Mouse (Mus musculus): ENCODE measurements at regions not wholly inside any gene's neighbourhood (a gene's known extent, or its start where the extent isn't known, plus 50 kb on each side); places are given as distances from the start of the nearest gene placed in this dataset.

DNA sequence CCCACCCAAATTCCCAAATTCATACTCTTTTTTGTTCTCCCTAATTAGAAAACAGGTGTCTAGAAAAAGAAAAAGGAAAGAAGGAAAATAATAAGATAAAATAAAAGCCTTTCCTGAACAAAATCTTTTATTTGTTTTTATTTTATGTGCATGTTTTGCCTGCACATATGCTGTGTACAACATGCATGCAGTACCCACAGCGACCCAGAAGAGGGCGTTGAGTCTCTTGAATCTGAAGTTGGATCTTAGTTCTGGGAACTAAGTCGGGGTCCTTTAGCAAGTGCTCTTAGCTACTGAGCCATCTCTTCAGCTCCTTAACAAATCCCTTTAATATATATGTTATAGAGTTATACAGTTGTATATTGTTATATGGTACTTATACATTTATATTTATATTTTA lies 206.0 kb upstream of the Clint1 start:
- H3K4me3 ChIP-seq = no peak overlapping the region
- H3K36me3 ChIP-seq = no peaks in the 10 kb centered on the region
- no peaks in the 10 kb centered on the region for H3K4me1 ChIP-seq (replicated peaks)
- no peak overlapping the region for H3K27ac ChIP-seq (replicated peaks)
- no peaks in the 10 kb centered on the region for H3K27me3 ChIP-seq
- ATAC-seq (ENCODE audit: low FRiP score, low read depth) = no peak
- no peak overlapping the region for H3K4me2 ChIP-seq
- no peak overlapping the region for H3K9ac ChIP-seq
- no peaks in the 10 kb centered on the region for H3K9me3 ChIP-seq
- 74% methylated on average over 3 of the region's 3 CpGs for WGBS

- 67% methylated on average over 3 of the region's 3 CpGs for WGBS
Measured at GRCm38 (mm10) chr11:45647888-45648287, 204.0 kb upstream of the Clint1 start.

DNA sequence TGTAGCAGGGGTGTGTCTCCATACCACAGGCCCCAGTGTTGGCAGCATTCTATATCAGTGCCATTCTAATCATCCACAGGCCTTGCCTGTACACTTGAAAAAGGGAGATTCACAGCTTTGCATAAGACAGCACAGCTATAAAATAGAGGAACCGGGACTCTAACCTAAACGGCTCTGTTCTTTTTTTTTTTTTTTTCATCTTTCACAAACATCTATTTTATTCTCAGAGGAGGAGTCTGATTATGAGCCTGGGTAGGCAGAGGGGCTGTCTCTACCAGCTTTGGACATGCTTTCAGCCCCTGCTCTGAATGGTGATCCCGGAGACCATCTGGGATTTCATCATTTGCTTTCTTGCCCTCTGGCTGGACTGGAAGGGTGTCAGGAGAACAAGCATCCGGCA lies 195.6 kb upstream of the Clint1 start:
- no peak overlapping the region for H3K27ac ChIP-seq (replicated peaks)
- no peak overlapping the region for H3K4me2 ChIP-seq
- H3K9ac ChIP-seq = no peak overlapping the region
- no peaks in the 10 kb centered on the region for H3K4me1 ChIP-seq (replicated peaks)
- 91% methylated on average over 4 of the region's 4 CpGs for WGBS
- no peaks in the 10 kb centered on the region for H3K27me3 ChIP-seq
- ATAC-seq (ENCODE audit: low FRiP score, low read depth) = no peak
- H3K9me3 ChIP-seq = no peaks in the 10 kb centered on the region
- no peak overlapping the region for H3K4me3 ChIP-seq
- no peaks in the 10 kb centered on the region for H3K36me3 ChIP-seq

More at GRCm38 (mm10) chr11:45647888-45648287, 204.0 kb upstream of the Clint1 start:
- Histone ChIP-seq H3K27ac (replicated peaks) (no peak overlapping the region), H3K4me2 (no peak overlapping the region), H3K4me1 (replicated peaks) (no peaks in the 10 kb centered on the region), H3K36me3 (no peaks in the 10 kb centered on the region), H3K27me3 (no peaks in the 10 kb centered on the region), H3K9me3 (no peaks in the 10 kb centered on the region), H3K9ac (no peak overlapping the region), H3K4me3 (no peak overlapping the region)
- ATAC-seq (ENCODE audit: low FRiP score, low read depth) = no peak

- 41% methylated on average over 8 of the region's 8 CpGs for WGBS
- Histone ChIP-seq H3K9ac (no peak overlapping the region), H3K36me3 (no peaks in the 10 kb centered on the region), H3K4me2 (no peak overlapping the region), H3K4me3 (no peak overlapping the region), H3K4me1 (replicated peaks) (no peaks in the 10 kb centered on the region), H3K9me3 (no peaks in the 10 kb centered on the region), H3K27me3 (no peaks in the 10 kb centered on the region), H3K27ac (replicated peaks) (no peak overlapping the region)
- no peak for ATAC-seq (ENCODE audit: low FRiP score, low read depth)
Measured at GRCm38 (mm10) chr11:45670156-45670830, 181.6 kb upstream of the Clint1 start.

- 44% methylated on average over 11 of the region's 11 CpGs for WGBS
- Histone ChIP-seq H3K27me3 (no peaks in the 10 kb centered on the region), H3K9me3 (no peaks in the 10 kb centered on the region), H3K4me3 (no peak overlapping the region), H3K4me2 (peak overlapping the region; percentile 37), H3K4me1 (replicated peaks) (peaks cover 5% of the 10 kb centered on the region; the same call in 1 of the 2 replicates), H3K36me3 (no peaks in the 10 kb centered on the region), H3K27ac (replicated peaks) (no peak overlapping the region; the same call in 1 of the 2 replicates), H3K9ac (no peak overlapping the region)
- no peak for ATAC-seq (ENCODE audit: low FRiP score, low read depth)
Measured at GRCm38 (mm10) chr11:45678666-45679292, 173.1 kb upstream of the Clint1 start.

DNA sequence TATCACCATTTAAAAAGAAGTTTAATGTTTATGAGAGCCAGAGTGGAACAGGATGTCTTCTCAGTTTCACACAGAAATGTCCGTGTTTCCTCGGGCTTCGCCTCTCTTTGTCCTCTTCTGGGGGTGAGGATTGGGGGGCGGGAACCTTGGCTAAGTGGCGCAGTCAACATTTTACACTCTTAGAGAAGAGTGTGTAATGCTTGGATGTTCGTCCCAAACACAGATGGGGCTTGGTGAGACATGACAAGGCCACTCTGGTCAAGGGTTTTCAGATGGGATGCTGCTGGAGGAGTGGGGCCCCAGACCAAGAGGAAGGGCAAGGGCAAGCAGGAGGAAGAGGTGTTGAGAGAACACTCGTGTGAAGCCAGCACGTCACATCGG lies 172.6 kb upstream of the Clint1 start:
- no peak overlapping the region for H3K4me2 ChIP-seq
- WGBS = 91% methylated on average over 9 of the region's 9 CpGs
- no peak overlapping the region for H3K27ac ChIP-seq (replicated peaks)

DNA sequence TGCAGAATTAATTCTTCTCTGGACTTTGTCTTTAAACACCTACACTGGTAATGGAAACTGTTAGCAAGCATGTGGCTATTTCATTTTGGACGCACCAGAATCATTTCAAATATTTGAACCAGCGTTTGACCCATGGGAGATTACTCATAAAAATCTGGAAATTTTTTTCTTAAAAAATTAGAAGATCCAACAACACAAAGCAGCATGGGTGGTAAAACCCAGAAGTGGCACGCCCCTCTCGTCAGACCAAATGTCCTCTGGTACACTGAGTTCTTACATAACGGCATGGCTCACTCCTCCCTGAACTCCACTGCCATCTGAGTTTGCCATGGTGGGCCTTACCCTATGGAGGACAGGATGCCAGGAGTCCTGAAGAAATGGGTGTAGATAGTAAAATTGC lies 166.3 kb upstream of the Clint1 start:
- Histone ChIP-seq H3K4me3 (no peak overlapping the region), H3K36me3 (no peaks in the 10 kb centered on the region), H3K4me1 (replicated peaks) (no peaks in the 10 kb centered on the region), H3K9me3 (no peaks in the 10 kb centered on the region), H3K4me2 (no peak overlapping the region), H3K27ac (replicated peaks) (no peak overlapping the region), H3K9ac (no peak overlapping the region), H3K27me3 (no peaks in the 10 kb centered on the region)
- no peak for ATAC-seq (ENCODE audit: low FRiP score, low read depth)
- 95% methylated on average over 5 of the region's 5 CpGs for WGBS

More for the DNA sequence above, 172.6 kb upstream of the Clint1 start:
- Histone ChIP-seq H3K9ac (no peak overlapping the region), H3K4me3 (no peak overlapping the region), H3K27me3 (no peaks in the 10 kb centered on the region), H3K4me1 (replicated peaks) (peaks cover 5% of the 10 kb centered on the region; the same call in 1 of the 2 replicates), H3K36me3 (no peaks in the 10 kb centered on the region), H3K9me3 (no peaks in the 10 kb centered on the region)
- ATAC-seq (ENCODE audit: low FRiP score, low read depth) = no peak

DNA sequence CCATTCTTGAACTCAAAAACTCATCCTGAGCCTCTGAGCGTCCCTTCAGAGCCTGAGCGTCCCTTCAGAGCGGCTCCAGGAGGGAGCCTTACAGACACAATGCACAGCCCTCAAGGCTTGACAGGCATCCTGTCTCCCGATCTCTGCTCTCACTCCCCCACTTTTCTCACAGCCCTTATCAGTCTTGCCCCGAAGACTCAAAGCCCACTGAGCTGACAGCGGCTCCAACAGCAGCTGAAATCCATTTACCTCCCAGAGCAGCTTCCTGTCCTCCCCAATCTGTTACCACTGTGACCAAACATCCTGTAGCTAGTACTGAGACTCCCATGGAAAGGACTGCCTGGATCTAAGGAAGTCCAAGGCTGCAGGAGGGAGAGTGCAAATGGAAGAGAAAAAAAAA lies 158.6 kb upstream of the Clint1 start:
- Histone ChIP-seq H3K4me2 (no peak overlapping the region), H3K36me3 (no peaks in the 10 kb centered on the region), H3K27ac (replicated peaks) (no peak overlapping the region), H3K4me3 (no peak overlapping the region), H3K9ac (no peak overlapping the region), H3K9me3 (no peaks in the 10 kb centered on the region), H3K4me1 (replicated peaks) (no peaks in the 10 kb centered on the region), H3K27me3 (no peaks in the 10 kb centered on the region)
- ATAC-seq (ENCODE audit: low FRiP score, low read depth) = no peak
- whole genome bisulfite sequencing = 68% methylated on average over 6 of the region's 6 CpGs

- Histone ChIP-seq H3K4me3 (no peak overlapping the region), H3K9ac (no peak overlapping the region), H3K36me3 (no peaks in the 10 kb centered on the region), H3K4me1 (replicated peaks) (no peaks in the 10 kb centered on the region), H3K4me2 (no peak overlapping the region), H3K27me3 (no peaks in the 10 kb centered on the region), H3K27ac (replicated peaks) (no peak overlapping the region), H3K9me3 (no peaks in the 10 kb centered on the region)
- 61% methylated on average over 3 of the region's 3 CpGs for WGBS
- ATAC-seq (ENCODE audit: low FRiP score, low read depth) = no peak
Measured at GRCm38 (mm10) chr11:45701506-45701905, 150.3 kb upstream of the Clint1 start.

DNA sequence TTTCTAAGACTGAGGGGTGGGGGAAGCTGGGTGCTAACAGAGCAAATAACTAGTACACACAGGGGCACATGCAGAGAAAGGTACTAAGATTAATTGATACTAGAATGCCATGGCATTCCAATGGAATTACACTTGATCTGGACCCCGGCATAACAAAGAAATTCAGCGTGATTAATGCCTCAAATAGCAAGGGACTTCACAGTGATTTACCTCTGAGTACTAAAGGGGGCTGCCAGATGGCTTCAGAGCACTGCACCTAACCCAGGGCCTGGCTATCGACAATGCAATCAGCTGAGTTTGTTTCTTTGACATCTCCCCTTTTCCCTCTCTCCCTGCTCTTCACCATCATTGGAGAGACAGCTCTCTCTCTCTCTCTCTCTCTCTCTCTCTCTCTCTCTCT lies 148.9 kb upstream of the Clint1 start:
- H3K4me2 ChIP-seq = no peak overlapping the region
- no peak overlapping the region for H3K27ac ChIP-seq (replicated peaks)
- no peaks in the 10 kb centered on the region for H3K27me3 ChIP-seq
- H3K9me3 ChIP-seq = no peaks in the 10 kb centered on the region
- H3K9ac ChIP-seq = no peak overlapping the region
- ATAC-seq (ENCODE audit: low FRiP score, low read depth) = no peak
- WGBS = 40% methylated on average over 3 of the region's 3 CpGs
- H3K4me1 ChIP-seq (replicated peaks) = no peaks in the 10 kb centered on the region
- no peak overlapping the region for H3K4me3 ChIP-seq
- no peaks in the 10 kb centered on the region for H3K36me3 ChIP-seq

GRCm38 (mm10) chr11:45704411-45704810 lies 147.4 kb upstream of the Clint1 start:
- H3K4me2 ChIP-seq = no peak overlapping the region
- no peaks in the 10 kb centered on the region for H3K9me3 ChIP-seq
- no peaks in the 10 kb centered on the region for H3K36me3 ChIP-seq
- no peak overlapping the region for H3K9ac ChIP-seq
- no peak overlapping the region for H3K27ac ChIP-seq (replicated peaks)
- WGBS = 72% methylated on average over 5 of the region's 5 CpGs
- no peaks in the 10 kb centered on the region for H3K27me3 ChIP-seq
- no peak for ATAC-seq (ENCODE audit: low FRiP score, low read depth)
- H3K4me3 ChIP-seq = no peak overlapping the region
- no peaks in the 10 kb centered on the region for H3K4me1 ChIP-seq (replicated peaks)

DNA sequence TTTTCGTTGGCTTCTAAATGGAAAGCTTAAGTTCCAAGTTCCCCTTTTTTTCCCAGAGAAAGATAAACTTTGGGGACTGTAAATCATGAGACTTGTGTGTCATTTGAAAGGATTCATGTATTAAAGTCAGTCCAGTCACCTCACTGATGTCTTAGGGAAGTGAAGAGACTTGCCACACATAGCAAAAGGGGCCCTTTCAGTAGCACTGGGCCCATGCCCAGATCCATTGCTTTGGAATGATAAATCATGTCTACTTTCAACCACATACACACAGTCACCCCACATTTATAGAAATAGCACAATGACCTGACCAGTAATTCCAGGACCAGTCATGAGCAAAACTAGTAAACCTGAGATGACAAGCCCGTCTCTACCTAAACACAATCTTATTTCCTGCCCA lies 133.2 kb upstream of the Clint1 start:
- Histone ChIP-seq H3K4me3 (no peak overlapping the region), H3K4me1 (replicated peaks) (no peaks in the 10 kb centered on the region), H3K27ac (replicated peaks) (no peak overlapping the region), H3K9ac (no peak overlapping the region), H3K27me3 (no peaks in the 10 kb centered on the region), H3K4me2 (no peak overlapping the region), H3K36me3 (no peaks in the 10 kb centered on the region), H3K9me3 (no peaks in the 10 kb centered on the region)
- 81% methylated on average over 2 of the region's 2 CpGs for WGBS
- no peak for ATAC-seq (ENCODE audit: low FRiP score, low read depth)

DNA sequence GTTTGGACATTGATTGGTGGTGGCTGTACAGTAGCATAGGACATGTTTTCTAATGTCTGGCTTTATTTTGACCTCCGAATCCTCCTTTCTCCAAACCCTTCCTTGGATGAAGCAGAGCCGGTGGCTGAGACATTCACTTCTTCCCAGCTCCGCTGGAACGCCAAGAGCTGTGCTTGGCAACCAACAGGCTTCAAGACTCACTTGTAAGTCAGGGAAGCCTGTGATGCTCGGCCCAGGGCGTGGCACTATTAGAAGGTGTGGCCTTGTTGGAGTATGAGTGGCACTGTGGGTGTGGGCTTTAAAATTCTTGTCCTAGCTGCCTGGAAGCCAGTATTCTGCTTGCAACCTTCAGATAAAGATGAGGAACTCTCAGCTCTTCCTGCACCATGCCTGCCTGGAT lies 132.0 kb upstream of the Clint1 start:
- no peak for ATAC-seq (ENCODE audit: low FRiP score, low read depth)
- Histone ChIP-seq H3K9me3 (no peaks in the 10 kb centered on the region), H3K9ac (no peak overlapping the region), H3K27ac (replicated peaks) (no peak overlapping the region), H3K36me3 (no peaks in the 10 kb centered on the region), H3K4me1 (replicated peaks) (no peaks in the 10 kb centered on the region), H3K4me3 (no peak overlapping the region), H3K4me2 (no peak overlapping the region), H3K27me3 (no peaks in the 10 kb centered on the region)
- 93% methylated on average over 6 of the region's 6 CpGs for WGBS

Measured in hindbrain, embryonic 15.5 days (tissue).